Mouse (Mus musculus) liver, adult 10 weeks (tissue): ENCODE results near the gene Gng3. TPM values are rescaled to one million over a fixed set of nuclear protein-coding genes. Genes with fewer than 3 reads are reported as not detected.

Experiments
- polyA plus RNA-seq: library from polyadenylated mRNA; stranded (reverse); fragments of 350-450 nt; fragmentation: Illumina TruSeq; extraction: RNeasy Lipid Tissue Mini Kit (QIAGEN cat#74804); gene quantifications from one replicate; pipeline ENCODE4 v1.2.3, GENCODE M21; 2014; ENCODE audit warnings: low read depth, low replicate concordance

Gene Gng3
- polyA plus RNA-seq = not detected

DNA sequence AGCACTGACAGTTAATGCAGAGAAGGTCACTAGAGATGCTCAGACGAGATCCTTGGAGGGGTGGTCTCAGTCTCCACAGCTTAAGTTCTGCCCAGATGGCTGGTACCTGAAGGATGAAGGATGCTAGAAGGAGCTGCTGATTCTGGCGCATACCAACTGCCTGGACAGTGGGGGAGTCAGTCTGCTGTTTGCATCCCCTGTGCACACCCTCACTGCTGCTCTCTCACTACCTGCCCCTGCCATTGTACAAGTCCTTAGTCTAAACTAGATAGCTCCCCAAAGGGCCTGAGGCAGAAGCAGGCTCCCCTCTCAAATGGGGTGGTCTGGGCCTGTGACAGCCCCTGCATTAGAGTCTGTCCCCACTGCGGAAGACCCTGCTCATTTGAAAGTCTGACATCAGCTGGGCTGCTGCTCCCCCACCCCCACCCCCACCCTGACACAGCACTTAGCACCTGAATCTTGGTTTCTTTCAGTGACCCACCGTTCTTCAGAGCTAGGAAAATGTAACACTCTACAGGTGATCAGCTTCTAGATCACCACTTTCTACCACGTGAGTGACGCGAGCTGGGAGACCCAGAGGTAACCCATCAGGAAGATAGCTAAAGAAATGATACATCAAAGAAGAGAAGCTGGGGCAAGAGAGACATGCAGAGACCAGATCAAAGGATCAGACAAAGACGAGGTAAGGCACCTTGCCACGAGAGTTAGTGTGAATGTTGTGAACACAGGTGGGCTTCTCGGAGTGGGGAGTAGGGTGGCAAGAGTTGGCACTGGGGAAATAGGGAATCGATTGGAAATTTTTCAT, at the start of gene Gng3:
Gng3 (minus strand) TSS at position 92 of the 805 bp plus-strand sequence.

DNA sequence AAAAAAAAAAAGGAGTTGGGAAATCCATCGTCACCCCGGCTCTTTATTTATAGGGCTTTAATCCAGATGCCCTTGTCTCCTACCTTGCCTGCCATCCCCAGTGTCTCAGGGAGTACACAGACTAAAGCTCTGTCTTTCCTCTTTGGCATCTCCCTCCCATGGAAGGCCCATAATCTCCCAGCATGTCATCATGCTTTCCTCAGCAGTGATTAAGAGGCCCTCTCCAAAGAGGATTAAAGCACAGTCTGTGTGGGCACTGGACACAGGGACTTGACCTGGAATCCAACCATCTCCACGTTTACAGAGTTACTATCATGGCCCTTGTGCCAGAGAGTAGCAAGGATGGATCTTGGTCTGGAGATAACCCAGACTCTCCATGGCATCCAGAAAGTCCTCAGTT, 44.6 kb upstream of the Gng3 start, which contains the start of the genes Lbhd1 and Gm49403:
Lbhd1 (plus strand) TSS at position 117 of the 400 bp plus-strand sequence.
Gm49403 (plus strand) TSS at position 315 of the 400 bp plus-strand sequence.

GRCm38 (mm10) chr19:8880311-8881033, 41.5 kb upstream of the Gng3 start, which contains the start of gene Uqcc3:
Gene Uqcc3 (minus strand): TSS chr19:8880923.

GRCm38 (mm10) chr19:8871267-8872186, 32.5 kb upstream of the Gng3 start, which contains the start of gene Ubxn1:
Gene Ubxn1 (plus strand): TSS chr19:8871496.

DNA sequence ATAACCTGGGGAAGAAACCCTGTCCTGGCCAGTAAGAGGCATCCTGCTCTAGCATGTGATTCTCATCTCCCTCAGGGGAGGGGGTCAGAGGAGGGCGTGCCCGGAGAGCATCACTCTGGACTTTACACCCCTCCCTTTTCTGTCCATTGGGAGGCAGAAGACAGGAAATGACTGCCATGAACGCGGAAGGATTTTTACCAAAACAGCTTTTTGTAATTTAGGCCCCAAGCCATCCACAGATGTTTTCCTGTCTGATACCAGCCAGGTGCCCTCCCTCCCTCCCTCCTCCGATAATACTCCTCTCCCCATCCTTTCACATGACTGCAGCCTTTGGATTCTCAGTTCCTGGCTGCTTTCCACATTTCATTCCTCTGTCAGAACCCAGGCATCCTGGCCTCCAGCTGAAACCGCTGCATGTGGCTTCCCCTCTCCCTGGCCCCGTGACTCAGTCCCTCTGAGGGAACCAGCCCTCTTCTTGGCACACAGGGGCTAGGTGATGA, 11.5 kb upstream of the Gng3 start, which contains the start of gene Lrrn4cl:
Lrrn4cl (plus strand) TSS at position 367 of the 500 bp plus-strand sequence.

GRCm38 (mm10) chr19:8837251-8837791, 1.7 kb downstream of the Gng3 start, which contains the start of gene Bscl2:
Gene Bscl2 (plus strand): TSS chr19:8837467.

DNA sequence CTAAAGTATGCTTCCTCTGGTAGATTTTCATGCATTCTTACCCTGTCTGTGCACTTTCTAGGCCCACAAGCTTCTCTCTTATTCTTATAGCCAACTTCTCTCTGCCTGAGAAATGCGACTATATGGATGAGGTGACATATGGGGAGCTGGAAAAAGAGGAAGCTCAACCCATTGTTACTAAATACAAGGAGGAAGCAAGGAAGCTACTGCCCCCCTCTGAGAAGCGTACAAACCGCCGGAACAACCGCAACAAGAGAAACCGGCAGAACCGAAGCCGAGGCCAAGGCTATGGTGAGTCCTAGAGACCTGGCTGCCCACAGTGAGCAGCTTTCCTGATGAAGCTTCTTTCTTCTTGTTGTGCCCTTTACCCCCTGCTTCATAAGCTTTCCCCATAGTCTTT, 9.3 kb downstream of the Gng3 start, which contains the start of gene AC129217.1:
AC129217.1 (plus strand) TSS at position 114 of the 400 bp plus-strand sequence.

GRCm38 (mm10) chr19:8819596-8820423, 19.2 kb downstream of the Gng3 start, which contains the start of gene Hnrnpul2:
Gene Hnrnpul2 (plus strand): TSS chr19:8820010.

GRCm38 (mm10) chr19:8818801-8819595, 20.0 kb downstream of the Gng3 start, which contains the start of gene Ttc9c:
Gene Ttc9c (minus strand): TSS chr19:8819333.

GRCm38 (mm10) chr19:8802130-8802821, 36.7 kb downstream of the Gng3 start, which contains the start of gene Zbtb3:
Gene Zbtb3 (plus strand): TSS chr19:8802555.

GRCm38 (mm10) chr19:8798264-8798946, 40.6 kb downstream of the Gng3 start, which contains the start of gene Polr2g:
Gene Polr2g (minus strand): TSS chr19:8798577.

Other genes with a start within 250 kb of the Gng3 start
- gene Slc22a8, start 247.9 kb downstream of the Gng3 start, polyA plus RNA-seq = not detected
- not detected for gene Slc22a6, start 221.2 kb downstream of the Gng3 start, polyA plus RNA-seq
- gene Chrm1, start 175.4 kb downstream of the Gng3 start, polyA plus RNA-seq = 0.08 TPM
- 49.2 TPM for gene Slc3a2, start 115.8 kb downstream of the Gng3 start, polyA plus RNA-seq
- 8.7 TPM for gene Wdr74, start 103.4 kb downstream of the Gng3 start, polyA plus RNA-seq
- not detected for gene 1700092M07Rik, start 98.5 kb downstream of the Gng3 start, polyA plus RNA-seq
- 45.2 TPM for gene Stx5a, start 97.8 kb downstream of the Gng3 start, polyA plus RNA-seq
- 39.4 TPM for gene Nxf1, start 82.1 kb downstream of the Gng3 start, polyA plus RNA-seq
- 19.2 TPM for gene Tmem223, start 68.2 kb downstream of the Gng3 start, polyA plus RNA-seq
- gene Tmem179b, start 64.7 kb downstream of the Gng3 start, polyA plus RNA-seq = 30.8 TPM
- gene Taf6l, start 52.8 kb downstream of the Gng3 start, polyA plus RNA-seq = not detected
- gene Polr2g, start 40.6 kb downstream of the Gng3 start, polyA plus RNA-seq = 19.2 TPM
- not detected for gene Zbtb3, start 36.6 kb downstream of the Gng3 start, polyA plus RNA-seq
- 27.0 TPM for gene Ttc9c, start 19.9 kb downstream of the Gng3 start, polyA plus RNA-seq
- 49.7 TPM for gene Hnrnpul2, start 19.2 kb downstream of the Gng3 start, polyA plus RNA-seq
- not detected for gene AC129217.1, start 9.4 kb downstream of the Gng3 start, polyA plus RNA-seq
- 6.6 TPM for gene Bscl2, start 1.7 kb downstream of the Gng3 start, polyA plus RNA-seq
- gene Lrrn4cl, start 11.6 kb upstream of the Gng3 start, polyA plus RNA-seq = not detected
- 32.8 TPM for gene Ubxn1, start 32.3 kb upstream of the Gng3 start, polyA plus RNA-seq
- 2.7 TPM for gene Uqcc3, start 41.7 kb upstream of the Gng3 start, polyA plus RNA-seq
- gene Lbhd1, start 44.5 kb upstream of the Gng3 start, polyA plus RNA-seq = 49.1 TPM
- not detected for gene Gm49403, start 44.7 kb upstream of the Gng3 start, polyA plus RNA-seq
- gene 1810009A15Rik, start 49.7 kb upstream of the Gng3 start, polyA plus RNA-seq = 9.1 TPM
- gene Gm49416, start 49.7 kb upstream of the Gng3 start, polyA plus RNA-seq = not detected
- gene Ints5, start 53.8 kb upstream of the Gng3 start, polyA plus RNA-seq = 0.77 TPM
- gene Ganab, start 58.9 kb upstream of the Gng3 start, polyA plus RNA-seq = 79.5 TPM
- gene B3gat3, start 81.2 kb upstream of the Gng3 start, polyA plus RNA-seq = 6.2 TPM
- 0.50 TPM for gene Rom1, start 90.2 kb upstream of the Gng3 start, polyA plus RNA-seq
- 5.5 TPM for gene Eml3, start 90.4 kb upstream of the Gng3 start, polyA plus RNA-seq
- 28.0 TPM for gene Mta2, start 102.7 kb upstream of the Gng3 start, polyA plus RNA-seq
- 2.6 TPM for gene Tut1, start 114.7 kb upstream of the Gng3 start, polyA plus RNA-seq
- 44.9 TPM for gene Eef1g, start 127.8 kb upstream of the Gng3 start, polyA plus RNA-seq
- 3.2 TPM for gene Ahnak, start 150.1 kb upstream of the Gng3 start, polyA plus RNA-seq
- not detected for gene Scgb1a1, start 248.8 kb upstream of the Gng3 start, polyA plus RNA-seq